Mouse (Mus musculus) CH12.LX (cell line): ENCODE measurements around the gene Timp3. TPM values are rescaled to one million over a fixed set of nuclear protein-coding genes. Genes with fewer than 3 reads are reported as not detected.
"Not testable (repeated sequence)": the region's sequence is repeated elsewhere in the genome, so short reads cannot be mapped to it uniquely, and the experiment has no call there.

Experiments
- DNase-seq: peaks from one replicate; pipeline ENCODE4 v3.0.0-alpha.2; 2013; ENCODE audit errors: extremely low read depth
- H3K27ac ChIP-seq: 2 replicates; pipeline ENCODE4 v1.5.1; 2012; ENCODE audit warnings: low read depth, mild to moderate bottlenecking, control low read depth, moderate library complexity; ENCODE audit not compliant: insufficient read depth
- H3K27me3 ChIP-seq: replicated peaks from 2 replicates; pipeline ENCODE3; 2012; ENCODE audit warnings: inconsistent platforms
- H3K36me3 ChIP-seq, 2 experiments: replicated peaks in 1 of 2; 2 replicates each; pipeline versions ENCODE3 to v1.6.1; 2012; ENCODE audit warnings: inconsistent platforms in 1 of 2, low read length in 1 of 2, mild to moderate bottlenecking in 1 of 2, mixed read lengths in 1 of 2, moderate library complexity in 1 of 2; ENCODE audit not compliant: control insufficient read depth in 1 of 2, insufficient read depth in 1 of 2
- H3K4me1 ChIP-seq, 2 experiments: 2 replicates each; pipeline ENCODE4 v1.6.1; 2012; ENCODE audit warnings: inconsistent platforms in 1 of 2, moderate library complexity in 1 of 2; ENCODE audit not compliant: insufficient read depth in 2 of 2, control insufficient read depth in 1 of 2
- H3K4me2 ChIP-seq: 2 replicates; pipeline ENCODE4 v1.6.1; 2012; ENCODE audit warnings: low read depth, mild to moderate bottlenecking, control low read depth; ENCODE audit not compliant: poor library complexity, insufficient read depth, severe bottlenecking
- H3K4me3 ChIP-seq, 3 experiments: fragments of 150-350 bp in 1 of 3; sonication (generic) in 1 of 3; replicated peaks in 1 of 3; 2 replicates each; pipeline versions ENCODE3 to v1.5.1; 2011 to 2012; ENCODE audit warnings: low read depth in 2 of 3, low read length in 2 of 3, mild to moderate bottlenecking in 2 of 3, moderate library complexity in 2 of 3, control low read depth in 1 of 3, improper control_type of control experiment in 1 of 3, inconsistent platforms in 1 of 3, mixed read lengths in 1 of 3; ENCODE audit not compliant: poor library complexity in 1 of 3
- H3K79me2 ChIP-seq: replicated peaks from 2 replicates; pipeline ENCODE4 v1.6.1; 2012; ENCODE audit warnings: mild to moderate bottlenecking, moderate library complexity; ENCODE audit not compliant: control insufficient read depth, poor library complexity, insufficient read depth, severe bottlenecking; ENCODE audit errors: extremely low read depth
- H3K9ac ChIP-seq: 2 replicates; pipeline ENCODE4 v1.6.1; 2012; ENCODE audit warnings: low read depth, mild to moderate bottlenecking, control low read depth, moderate library complexity; ENCODE audit not compliant: insufficient read depth
- H3K9me3 ChIP-seq: replicated peaks from 2 replicates; pipeline ENCODE3; 2012; ENCODE audit warnings: low read length, inconsistent platforms, mixed read lengths
- CHD1 ChIP-seq: IDR thresholded peaks from 2 replicates; pipeline ENCODE4 v1.6.1; 2012; ENCODE audit warnings: low read depth, low read length, improper control_type of control experiment, inconsistent platforms
- CTCF ChIP-seq, 2 experiments: IDR thresholded peaks in 1 of 2; conservative IDR thresholded peaks in 1 of 2; 2 replicates each; pipeline ENCODE4 v1.5.1; 2011 to 2012; ENCODE audit warnings: low read depth in 2 of 2, low read length in 2 of 2, improper control_type of control experiment in 1 of 2, inconsistent platforms in 1 of 2, mild to moderate bottlenecking in 1 of 2, moderate library complexity in 1 of 2
- ELF1 ChIP-seq: IDR thresholded peaks from 2 replicates; pipeline ENCODE4 v1.6.1; 2014; ENCODE audit warnings: low read depth, mild to moderate bottlenecking, inconsistent platforms, low read length, improper control_type of control experiment
- ETS1 ChIP-seq: conservative IDR thresholded peaks from 2 replicates; pipeline ENCODE4 v1.6.1; 2012; ENCODE audit warnings: low read depth, mild to moderate bottlenecking, inconsistent platforms, low read length, improper control_type of control experiment, moderate library complexity
- JUN ChIP-seq: IDR thresholded peaks from 2 replicates; pipeline ENCODE4 v1.6.1; 2011; ENCODE audit warnings: low read depth, mild to moderate bottlenecking, low read length, improper control_type of control experiment, moderate library complexity; ENCODE audit not compliant: insufficient read depth
- MEF2A ChIP-seq: IDR thresholded peaks from 2 replicates; pipeline ENCODE4 v1.6.1; 2014; ENCODE audit warnings: low read depth, mild to moderate bottlenecking, inconsistent platforms, low read length, improper control_type of control experiment, borderline replicate concordance
- POLR2AphosphoS2 ChIP-seq: IDR thresholded peaks from 2 replicates; pipeline ENCODE4 v1.6.1; 2011; ENCODE audit warnings: low read depth, low read length, improper control_type of control experiment
- SIN3A ChIP-seq: IDR thresholded peaks from 2 replicates; pipeline ENCODE4 v1.6.1; 2012; ENCODE audit warnings: low read length, improper control_type of control experiment, inconsistent platforms
- SMC3 ChIP-seq: IDR thresholded peaks from 2 replicates; pipeline ENCODE4 v1.6.1; 2011; ENCODE audit warnings: low read depth, low read length, improper control_type of control experiment
- TCF12 ChIP-seq: IDR thresholded peaks from 2 replicates; pipeline ENCODE4 v1.6.1; 2014; ENCODE audit warnings: low read depth, mild to moderate bottlenecking, inconsistent platforms, low read length, improper control_type of control experiment
- UBTF ChIP-seq: IDR thresholded peaks from 2 replicates; pipeline ENCODE4 v1.6.1; 2012; ENCODE audit warnings: low read depth, mild to moderate bottlenecking, inconsistent platforms, low read length, improper control_type of control experiment, moderate library complexity
- USF1 ChIP-seq: IDR thresholded peaks from 2 replicates; pipeline ENCODE4 v1.6.1; 2014; ENCODE audit warnings: low read depth, mild to moderate bottlenecking, inconsistent platforms, low read length, improper control_type of control experiment
- USF2 ChIP-seq: conservative IDR thresholded peaks from 2 replicates; pipeline ENCODE4 v1.6.1; 2011; ENCODE audit warnings: low read depth, low read length, improper control_type of control experiment
- ZKSCAN1 ChIP-seq: IDR thresholded peaks from 2 replicates; pipeline ENCODE4 v1.6.1; 2012; ENCODE audit warnings: low read depth, inconsistent platforms, low read length, improper control_type of control experiment, borderline replicate concordance
- ZMIZ1 ChIP-seq: IDR thresholded peaks from 2 replicates; pipeline ENCODE4 v1.6.1; 2012; ENCODE audit warnings: low read depth, mild to moderate bottlenecking, inconsistent platforms, low read length, improper control_type of control experiment
- ZNF384 ChIP-seq: IDR thresholded peaks from 2 replicates; pipeline ENCODE4 v1.6.1; 2012; ENCODE audit warnings: low read depth, low read length, improper control_type of control experiment, inconsistent platforms
- dilution Hi-C: fragments of 300-500 bp; cut with MboI; formaldehyde crosslinking; loops from 2 replicates; pipeline ENCODE4 v1.14.3; 2020; ENCODE audit warnings: low sequenced_read_pairs; ENCODE audit not compliant: extremely low pct_unique_long_range_greater_than_20kb, extremely low pct_ligation_motif_present
- in situ Hi-C: fragments of 300-500 bp; cut with MboI; formaldehyde crosslinking; loops from 3 replicates; pipeline ENCODE4 v1.14.3; 2019; ENCODE audit warnings: low sequenced_read_pairs, low pct_ligation_motif_present, low pct_unique_long_range_greater_than_20kb, mixed read lengths
- polyA plus RNA-seq: library from polyadenylated mRNA; unstranded; fragments of >175 nt; gene quantifications from 2 replicates; pipeline ENCODE4 v1.2.1, GENCODE M21; 2012; ENCODE audit warnings: low read depth; ENCODE audit not compliant: insufficient read length
- total RNA-seq, 2 experiments: library from RNA; depleted of rRNA; stranded (reverse); fragments of 300-350 nt in 1 of 2; fragments of >200 nt in 1 of 2; gene quantifications; 2 replicates each; pipeline ENCODE4 v1.2.3; 2012 to 2014

Gene Timp3
- total and polyA plus RNA-seq, 3 experiments: 0.09 to 0.17 TPM; not detected in 1

- no peak for DNase-seq
- Histone ChIP-seq H3K9ac (no peak overlapping the region), H3K27me3 (no peaks in the 10 kb centered on the region), H3K27ac (no peak overlapping the region), H3K4me2 (no peak overlapping the region), H3K9me3 (no peaks in the 10 kb centered on the region), H3K4me3 (no peak overlapping the region), H3K36me3 (peaks cover 4 to 57% of the 10 kb centered on the region in 2 experiments), H3K4me1 (peaks cover 0 to 23% of the 10 kb centered on the region in 2 experiments; a peak in 2 of 4 replicates), H3K79me2 (no peaks in the 10 kb centered on the region)
- in situ Hi-C loops: no loop called here
- dilution Hi-C loops: no loop called here
- TF ChIP-seq USF1: no peak
- no peak for TF ChIP-seq ZMIZ1
- TF ChIP-seq ZNF384: no peak
- no peak for TF ChIP-seq USF2
- TF ChIP-seq SIN3A: no peak
- TF ChIP-seq JUN: no peak
- TF ChIP-seq TCF12: no peak
- no peak for TF ChIP-seq CTCF (conservative IDR thresholded peaks at IDR 0.05 in 1 of 2, IDR thresholded peaks at IDR 0.05 in 1 of 2; ENCODE audit: low read depth in 2 of 2, low read length in 2 of 2)
- no peak for TF ChIP-seq MEF2A
- no peak for TF ChIP-seq POLR2AphosphoS2
- TF ChIP-seq SMC3: no peak
- no peak for TF ChIP-seq UBTF
- no peak for TF ChIP-seq ETS1
- no peak for TF ChIP-seq CHD1
- TF ChIP-seq ZKSCAN1: no peak
- no peak for TF ChIP-seq ELF1
- TF ChIP-seq, all 38 proteins: peak for 0
Measured at GRCm38 (mm10) chr10:86376392-86377185, 76.4 kb downstream of the Timp3 start.

GRCm38 (mm10) chr10:86378803-86379202 is 78.6 kb downstream of the Timp3 start:
- H3K4me3 ChIP-seq, H3K79me2 ChIP-seq, H3K9ac ChIP-seq, H3K4me2 ChIP-seq, dilution Hi-C loops, H3K27me3 ChIP-seq, DNase-seq, in situ Hi-C loops, H3K27ac ChIP-seq, H3K9me3 ChIP-seq: not testable (repeated sequence)
- peaks cover 9 to 64% of the 10 kb centered on the region in 2 experiments for H3K36me3 ChIP-seq
- peaks cover 0 to 23% of the 10 kb centered on the region in 2 experiments; a peak in 2 of 4 replicates for H3K4me1 ChIP-seq
